Mouse (Mus musculus) C2C12 (cell line): Measurements from ENCODE around the gene Pias3. TPM values are rescaled to one million over a fixed set of nuclear protein-coding genes. Genes with fewer than 3 reads are reported as not detected.
"Not testable (repeated sequence)": the region's sequence is repeated elsewhere in the genome, so short reads cannot be mapped to it uniquely, and the experiment has no call there.

ENCODE experiments used
- H3K27me3 ChIP-seq: one replicate; pipeline ENCODE4 v1.6.1; 2011; ENCODE audit not compliant: control insufficient read depth, insufficient read depth, insufficient read length
- H3K36me3 ChIP-seq: one replicate; pipeline ENCODE4 v1.6.1; 2011; ENCODE audit not compliant: control insufficient read depth, insufficient read depth
- H3K4me3 ChIP-seq: one replicate; pipeline ENCODE4 v1.5.1; 2011; ENCODE audit warnings: mild to moderate bottlenecking, control low read depth; ENCODE audit not compliant: poor library complexity, insufficient read depth, severe bottlenecking
- H3K79me2 ChIP-seq: one replicate; pipeline ENCODE4 v1.6.1; 2011; ENCODE audit not compliant: control insufficient read depth, insufficient read depth
- H3K79me3 ChIP-seq: one replicate; pipeline ENCODE4 v1.6.1; 2011; ENCODE audit warnings: low read depth, control low read depth
- H3ac ChIP-seq: one replicate; pipeline ENCODE3; 2011; ENCODE audit warnings: low read depth; ENCODE audit not compliant: control insufficient read depth, insufficient read length
- CEBPB ChIP-seq: IDR thresholded peaks from one replicate; pipeline ENCODE4 v1.6.1; 2011; ENCODE audit warnings: low read depth, mild to moderate bottlenecking, control low read depth, moderate library complexity
- CTCF ChIP-seq: IDR thresholded peaks from one replicate; pipeline ENCODE4 v1.5.1; 2011; ENCODE audit not compliant: control insufficient read depth, insufficient read depth, insufficient read length
- FOSL1 ChIP-seq: IDR thresholded peaks from one replicate; pipeline ENCODE4 v1.8.0; 2011; ENCODE audit warnings: mild to moderate bottlenecking, low read length; ENCODE audit not compliant: poor library complexity, insufficient read depth, severe bottlenecking
- MAX ChIP-seq: IDR thresholded peaks from one replicate; pipeline ENCODE4 v1.6.1; 2011; ENCODE audit warnings: mild to moderate bottlenecking, control low read depth
- MYOD1 ChIP-seq: IDR thresholded peaks from one replicate; pipeline ENCODE4 v1.6.1; 2011; ENCODE audit warnings: low read depth; ENCODE audit not compliant: control insufficient read depth, insufficient read length
- MYOG ChIP-seq: IDR thresholded peaks from one replicate; pipeline ENCODE4 v1.6.1; 2011; ENCODE audit not compliant: control insufficient read depth, insufficient read length; ENCODE audit errors: extremely low read depth
- USF1 ChIP-seq: IDR thresholded peaks from one replicate; pipeline ENCODE4 v1.6.1; 2011; ENCODE audit warnings: low read depth, mild to moderate bottlenecking, control low read depth, moderate library complexity
- long read RNA-seq, 2 experiments: library from polyadenylated mRNA; unstranded; transcript quantifications; one replicate each; pipeline ENCODE4 v2.0.0; 2019 to 2020
- polyA plus RNA-seq: library from polyadenylated mRNA; unstranded; fragments of >200 nt; fragmentation: generic; extraction: Trizol; gene quantifications from one replicate; pipeline ENCODE4 v1.2.1, GENCODE M21; 2012; ENCODE audit warnings: missing spikeins

Gene Pias3
- polyA plus RNA-seq: 19.2 TPM
- long read RNA-seq, experiment 1, transcript Pias3-202 (14 exons, 2,858 nt): major isoform, 7 of 21 reads
- long read RNA-seq, experiment 1, partial matches to known transcripts: 6 of 21 reads
- long read RNA-seq, experiment 1, other reads (novel, unspliced or antisense): 2 of 21 reads
- long read RNA-seq, experiment 2, transcript Pias3-203 (15 exons, 2,695 nt): minor isoform, 5 of 146 reads
- long read RNA-seq, experiment 2, transcript Pias3-202 (14 exons, 2,858 nt): minor isoform, 34 of 146 reads
- long read RNA-seq, experiment 2, transcript Pias3-201 (14 exons, 2,931 nt): major isoform, 55 of 146 reads
- long read RNA-seq, experiment 2, partial matches to known transcripts: 27 of 146 reads
- long read RNA-seq, experiment 2, other reads (novel, unspliced or antisense): 25 of 146 reads

DNA sequence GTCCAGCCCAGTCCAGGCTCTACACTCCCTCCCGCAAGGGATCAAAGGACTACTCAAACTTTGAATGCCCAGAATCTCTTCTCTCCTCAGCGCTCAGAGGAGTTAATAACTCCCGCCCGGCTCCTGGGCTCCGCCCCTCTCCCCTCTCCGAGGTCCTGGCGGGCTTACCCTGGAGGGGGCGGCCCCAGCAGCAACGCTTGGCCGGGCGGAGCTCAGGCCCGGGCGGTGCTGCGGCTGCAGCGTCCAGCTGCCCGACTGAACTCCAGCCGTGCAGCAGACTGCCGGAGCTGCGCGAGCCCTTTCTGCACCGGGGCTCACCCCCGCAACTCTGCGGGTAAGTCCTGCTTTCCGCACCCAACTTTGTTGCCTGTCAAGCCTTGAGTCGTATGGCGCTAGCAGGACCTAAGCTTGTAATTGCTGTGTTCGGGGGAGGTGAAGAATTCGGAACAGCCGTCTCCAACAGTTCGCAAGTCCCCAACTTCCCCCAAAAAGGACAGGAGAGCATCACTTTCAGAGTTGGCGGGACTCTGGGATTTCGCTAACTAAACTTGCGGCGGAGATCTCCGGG is at the start of gene Pias3:
Gene Pias3 (plus strand): TSS at position 187 of the 568 bp plus-strand sequence.
- Histone ChIP-seq H3K36me3 (peaks cover 12% of the 10 kb centered on the region), H3K79me2 (peaks cover 16% of the 10 kb centered on the region), H3ac (peak within 1 kb of the TSS; percentile 99), H3K27me3 (no peaks in the 10 kb centered on the region), H3K79me3 (peaks cover 8% of the 10 kb centered on the region), H3K4me3 (peak within 1 kb of the TSS; percentile 83)
- no peak for TF ChIP-seq MYOD1
- TF ChIP-seq MYOG: no peak
- TF ChIP-seq MAX: no peak
- no peak for TF ChIP-seq USF1
- no peak for TF ChIP-seq CTCF
- no peak for TF ChIP-seq CEBPB
- no peak for TF ChIP-seq FOSL1

DNA sequence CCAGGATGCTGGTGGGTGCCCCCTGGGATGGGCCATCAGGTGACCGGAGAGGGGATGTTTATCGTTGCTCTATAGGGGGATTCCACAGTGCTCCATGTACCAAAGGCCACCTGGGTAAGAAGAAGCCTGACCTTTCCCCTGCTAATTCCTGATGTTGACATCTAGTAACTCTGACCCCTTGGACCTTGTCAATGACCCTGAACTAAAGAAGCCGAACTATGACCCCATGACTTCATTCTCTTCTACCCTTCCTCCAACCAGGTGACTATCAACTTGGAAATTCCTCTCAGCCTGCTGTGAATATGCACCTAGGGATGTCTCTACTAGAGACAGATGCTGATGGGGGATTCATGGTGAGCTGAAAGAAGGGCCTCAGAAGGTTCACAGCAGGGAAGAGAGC is 48.8 kb upstream of the Pias3 start:
- Histone ChIP-seq H3K79me2 (no peaks in the 10 kb centered on the region), H3K36me3 (peaks cover 12% of the 10 kb centered on the region), H3K27me3 (no peaks in the 10 kb centered on the region), H3ac (no peak overlapping the region), H3K79me3 (no peaks in the 10 kb centered on the region), H3K4me3 (no peak overlapping the region)
- no peak for TF ChIP-seq MAX
- TF ChIP-seq CEBPB: no peak
- TF ChIP-seq USF1: no peak
- TF ChIP-seq MYOG: no peak
- TF ChIP-seq CTCF: no peak
- TF ChIP-seq MYOD1: no peak

DNA sequence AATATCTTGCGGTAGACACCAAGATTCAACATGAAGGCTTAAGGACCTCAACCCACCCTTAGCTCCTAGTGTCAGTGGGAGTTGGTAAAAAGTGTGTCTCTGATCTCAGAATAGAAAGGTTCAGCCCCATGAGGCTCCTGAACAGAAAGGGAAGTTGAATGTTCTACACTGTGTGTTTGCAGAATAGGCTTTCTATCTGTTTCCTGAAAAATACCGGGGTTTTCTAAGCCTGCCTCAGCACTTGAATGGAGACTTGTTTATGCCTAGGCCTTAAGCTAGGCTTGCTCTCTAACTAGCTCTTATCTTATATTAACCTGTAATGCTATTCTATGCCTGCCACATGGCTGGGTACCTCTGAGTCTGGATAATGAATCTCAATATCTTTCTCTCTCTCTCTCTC is 35.3 kb upstream of the Pias3 start:
- TF ChIP-seq MAX (no peak), MYOD1 (no peak), MYOG (no peak), CTCF (no peak), FOSL1 (no peak), CEBPB (no peak), USF1 (no peak)
- no peaks in the 10 kb centered on the region for H3K79me3 ChIP-seq
- H3K4me3 ChIP-seq: no peak overlapping the region
- H3K27me3 ChIP-seq: no peaks in the 10 kb centered on the region
- no peaks in the 10 kb centered on the region for H3K36me3 ChIP-seq
- no peak overlapping the region for H3ac ChIP-seq
- H3K79me2 ChIP-seq: no peaks in the 10 kb centered on the region

- TF ChIP-seq MYOG (no peak), MAX (no peak), MYOD1 (no peak), USF1 (no peak), FOSL1 (no peak), CTCF (no peak), CEBPB (no peak)
- Histone ChIP-seq H3K36me3 (no peaks in the 10 kb centered on the region), H3K27me3 (no peaks in the 10 kb centered on the region), H3K4me3 (no peak overlapping the region), H3ac (peak overlapping the region; percentile 48), H3K79me2 (no peaks in the 10 kb centered on the region), H3K79me3 (no peaks in the 10 kb centered on the region)
Observed at GRCm38 (mm10) chr3:96662731-96663316, 33.4 kb upstream of the Pias3 start.

- Histone ChIP-seq H3ac (peak overlapping the region; percentile 52), H3K79me2 (no peaks in the 10 kb centered on the region), H3K4me3 (no peak overlapping the region), H3K27me3 (no peaks in the 10 kb centered on the region), H3K36me3 (no peaks in the 10 kb centered on the region), H3K79me3 (no peaks in the 10 kb centered on the region)
- TF ChIP-seq FOSL1 (no peak), MYOD1 (peak; percentile 10)
Observed at GRCm38 (mm10) chr3:96663432-96664239, 32.5 kb upstream of the Pias3 start.

- not testable (repeated sequence) for H3ac ChIP-seq, H3K4me3 ChIP-seq, H3K79me2 ChIP-seq, H3K79me3 ChIP-seq, H3K36me3 ChIP-seq, H3K27me3 ChIP-seq
Observed at GRCm38 (mm10) chr3:96665732-96666363, 30.3 kb upstream of the Pias3 start.
